Mouse (Mus musculus) intestine, embryonic 16.5 days (tissue): ENCODE results near the gene Kif3b. TPM values are rescaled to one million over a fixed set of nuclear protein-coding genes. Genes with fewer than 3 reads are reported as not detected.

Experiments
- ATAC-seq: fragments of 200-750 bp; cut with Nextera tagmentation; 2 replicates; pipeline ENCODE4 v1.8.0; 2017; ENCODE audit warnings: moderate TSS enrichment, moderate library complexity
- H3K27ac ChIP-seq: fragments of 300-500 bp; sonication (generic); 2 replicates; pipeline ENCODE4 v1.5.1; 2014; ENCODE audit warnings: mild to moderate bottlenecking, low read length
- H3K27me3 ChIP-seq: fragments of 300-500 bp; sonication (generic); replicated peaks from 2 replicates; pipeline ENCODE4 v1.6.1; 2014; ENCODE audit warnings: low read length, control low read depth, mixed read lengths; ENCODE audit not compliant: control insufficient read depth, insufficient read depth
- H3K36me3 ChIP-seq: fragments of 300-500 bp; sonication (generic); 2 replicates; pipeline ENCODE4 v1.6.1; 2014; ENCODE audit warnings: low read length, control low read depth; ENCODE audit not compliant: control insufficient read depth, insufficient read depth
- H3K4me1 ChIP-seq: fragments of 300-500 bp; sonication (generic); 2 replicates; pipeline ENCODE4 v1.6.1; 2014; ENCODE audit warnings: low read length, control low read depth, mixed read lengths; ENCODE audit not compliant: control insufficient read depth, insufficient read depth
- H3K4me2 ChIP-seq: fragments of 300-500 bp; sonication (generic); 2 replicates; pipeline ENCODE4 v1.6.1; 2014; ENCODE audit warnings: low read depth, low read length, control low read depth
- H3K4me3 ChIP-seq: fragments of 300-500 bp; sonication (generic); 2 replicates; pipeline ENCODE4 v1.5.1; 2014; ENCODE audit warnings: mild to moderate bottlenecking, low read length
- H3K9ac ChIP-seq: fragments of 300-500 bp; sonication (generic); 2 replicates; pipeline ENCODE4 v1.6.1; 2014; ENCODE audit warnings: low read depth, low read length
- H3K9me3 ChIP-seq: fragments of 300-500 bp; sonication (generic); 2 replicates; pipeline ENCODE4 v1.6.1; 2016; ENCODE audit warnings: low read length, control low read depth; ENCODE audit not compliant: control insufficient read depth
- WGBS: fragments of 180-500 bp; shearing (Covaris S2); extraction: QIAGEN DNeasy Blood & Tissue Kit; methylation state at CpG from one replicate; pipeline ENCODE4 v1.1.7; 2014; 5-methylcytosine and 5-hydroxymethylcytosine counted together
- polyA plus RNA-seq: library from polyadenylated mRNA; unstranded; fragments of >200 nt; fragmentation: Nextera tagmentation; extraction: Ambion mirVana; gene quantifications from 2 replicates; pipeline ENCODE4 v1.2.1, GENCODE M21; 2015

Gene Kif3b
- polyA plus RNA-seq, 1 experiment from 2014 or later: 8.2 TPM

DNA sequence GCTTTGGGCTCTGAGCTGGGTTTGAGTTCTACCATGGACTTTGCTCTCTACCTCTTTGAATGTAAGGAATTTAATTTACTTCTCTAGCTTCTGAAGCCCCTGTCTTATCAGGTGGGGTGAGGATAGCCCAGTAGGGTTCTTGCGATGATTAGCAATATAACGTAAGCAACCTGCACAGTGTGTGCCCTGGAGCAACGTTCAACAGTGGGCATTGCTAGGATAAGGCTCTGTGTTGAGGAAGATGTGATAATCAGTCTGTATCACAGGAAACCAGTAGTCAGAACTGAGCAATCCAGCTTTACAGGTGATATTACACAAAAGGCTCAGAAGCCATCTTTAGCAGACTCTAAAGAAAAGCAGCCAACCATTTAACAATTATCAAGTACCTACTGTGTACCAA lies 43.1 kb downstream of the Kif3b start:
- WGBS: 76% methylated on average over 3 of the region's 3 CpGs
- H3K27ac ChIP-seq: no peak overlapping the region

DNA sequence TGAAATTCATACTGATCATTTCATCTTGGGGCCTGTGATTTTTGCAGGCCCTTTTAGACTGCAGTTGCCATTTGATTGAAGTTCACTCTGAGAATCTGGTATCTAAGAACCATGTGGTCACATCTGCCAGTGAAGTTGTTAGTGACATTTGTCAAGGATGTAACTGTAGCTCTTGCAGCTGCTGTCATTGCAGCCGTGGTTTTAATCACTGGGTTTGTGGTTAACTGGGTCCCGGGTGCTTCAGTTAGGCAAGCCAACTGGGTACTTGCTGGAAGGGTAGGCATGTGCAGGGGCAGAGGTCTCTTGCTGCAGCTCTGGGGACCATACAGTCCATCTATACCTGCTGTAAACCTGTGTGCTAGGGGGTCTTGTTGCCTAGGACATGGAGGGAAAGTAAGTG lies 44.9 kb downstream of the Kif3b start:
- H3K4me2 ChIP-seq: no peak overlapping the region
- no peak overlapping the region for H3K9ac ChIP-seq
- H3K27me3 ChIP-seq: no peaks in the 10 kb centered on the region
- H3K27ac ChIP-seq: no peak overlapping the region
- H3K4me1 ChIP-seq: no peaks in the 10 kb centered on the region
- H3K4me3 ChIP-seq: no peak overlapping the region
- no peak for ATAC-seq
- no peaks in the 10 kb centered on the region for H3K36me3 ChIP-seq
- H3K9me3 ChIP-seq: no peaks in the 10 kb centered on the region
- WGBS: 49% methylated on average over 2 of the region's 2 CpGs

More for the DNA sequence above, 43.1 kb downstream of the Kif3b start:
- no peaks in the 10 kb centered on the region for H3K4me1 ChIP-seq
- no peak overlapping the region for H3K4me2 ChIP-seq
- no peaks in the 10 kb centered on the region for H3K27me3 ChIP-seq
- peaks cover 3% of the 10 kb centered on the region; the same call in 1 of the 2 replicates for H3K36me3 ChIP-seq
- ATAC-seq: no peak; the same call in 1 of the 2 replicates
- H3K4me3 ChIP-seq: no peak overlapping the region
- no peaks in the 10 kb centered on the region for H3K9me3 ChIP-seq
- no peak overlapping the region for H3K9ac ChIP-seq

DNA sequence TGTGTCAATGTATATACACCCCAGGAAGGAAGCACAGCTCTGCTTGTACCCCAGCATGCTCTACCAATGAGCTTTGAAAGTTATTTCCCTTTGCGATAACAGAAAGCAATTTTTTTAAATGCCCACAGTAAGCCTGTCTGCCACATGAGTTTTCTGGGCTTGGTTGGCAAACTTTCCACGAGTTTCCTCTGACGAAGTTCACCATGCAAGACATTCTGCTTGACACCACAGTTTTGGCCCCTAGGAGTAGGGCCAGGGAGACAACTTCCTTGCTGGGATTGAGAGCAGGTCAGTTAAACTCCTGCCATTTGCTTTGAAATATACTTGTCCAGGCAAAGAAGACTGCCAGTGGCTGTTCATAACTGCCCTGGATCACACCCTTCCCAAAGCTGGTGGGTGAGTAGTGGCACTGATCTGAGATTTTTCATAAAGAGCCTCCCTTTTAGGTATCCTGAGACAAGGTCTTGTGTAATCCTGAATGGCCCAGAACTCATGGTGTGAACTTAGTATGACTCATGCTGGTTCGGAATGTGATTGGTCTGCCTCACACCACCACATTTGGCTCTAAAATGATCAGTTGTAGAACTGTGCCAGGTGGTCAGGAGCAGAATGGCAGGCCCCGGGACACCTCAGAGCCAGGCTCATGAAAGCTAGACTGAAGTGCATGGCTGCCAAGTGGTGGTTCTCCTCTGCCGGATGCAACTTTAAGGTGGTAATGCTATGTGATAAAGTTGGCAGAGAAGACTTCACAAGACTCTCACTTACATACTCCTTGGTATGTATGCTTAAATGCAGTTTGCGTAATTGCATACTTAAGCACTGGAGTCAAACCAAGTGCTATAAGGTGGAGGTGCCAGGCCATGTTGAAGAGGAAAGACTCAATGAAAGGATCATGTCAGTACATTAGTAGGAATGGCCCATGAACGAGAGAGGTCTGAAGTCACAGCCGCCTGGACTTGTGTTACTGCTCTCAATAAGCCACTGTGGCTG lies 47.4 kb downstream of the Kif3b start:
- Histone ChIP-seq H3K36me3 (no peaks in the 10 kb centered on the region), H3K4me3 (no peak overlapping the region), H3K4me1 (peaks cover 8% of the 10 kb centered on the region; the same call in 1 of the 2 replicates), H3K4me2 (no peak overlapping the region), H3K9me3 (no peaks in the 10 kb centered on the region), H3K27me3 (no peaks in the 10 kb centered on the region), H3K27ac (no peak overlapping the region), H3K9ac (no peak overlapping the region)
- no peak for ATAC-seq
- 88% methylated on average over 9 of the region's 9 CpGs for WGBS

- Histone ChIP-seq H3K4me3 (no peak overlapping the region), H3K27me3 (no peaks in the 10 kb centered on the region), H3K4me1 (peaks cover 15% of the 10 kb centered on the region; the same call in 1 of the 2 replicates), H3K36me3 (no peaks in the 10 kb centered on the region), H3K27ac (0 out of 2 replicates have a peak overlapping the region, but pooled peaks have one; percentile 8), H3K9ac (no peak overlapping the region), H3K4me2 (no peak overlapping the region), H3K9me3 (no peaks in the 10 kb centered on the region)
- WGBS: 77% methylated on average over 6 of the region's 6 CpGs
- no peak for ATAC-seq
These were observed 51.0 kb downstream of the Kif3b start for GRCm38 (mm10) chr2:153342166-153342565.

DNA sequence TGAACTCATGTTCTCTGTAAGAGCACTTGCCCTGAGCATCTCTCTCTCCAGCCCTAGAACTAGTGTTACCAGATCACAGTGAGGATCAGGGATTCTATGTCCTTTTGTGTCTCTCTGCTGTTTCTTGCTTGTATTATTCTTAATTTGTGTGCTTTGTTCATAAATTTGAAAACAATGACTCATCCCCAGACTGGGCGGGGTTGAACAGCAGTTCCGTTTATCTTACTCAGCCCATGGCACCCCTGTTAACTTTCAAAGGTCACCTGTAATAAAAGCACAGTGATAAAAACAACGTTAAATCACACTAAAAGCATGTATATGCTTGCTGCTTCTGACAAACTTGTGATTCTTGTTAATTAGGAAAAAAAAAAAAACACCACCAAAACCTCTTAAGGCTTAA lies 51.4 kb downstream of the Kif3b start:
- Histone ChIP-seq H3K4me2 (no peak overlapping the region), H3K27ac (peak overlapping the region; percentile 45; the same call in 1 of the 2 replicates), H3K9ac (no peak overlapping the region), H3K4me3 (no peak overlapping the region), H3K9me3 (no peaks in the 10 kb centered on the region), H3K27me3 (no peaks in the 10 kb centered on the region), H3K36me3 (no peaks in the 10 kb centered on the region), H3K4me1 (peaks cover 15% of the 10 kb centered on the region; the same call in 1 of the 2 replicates)
- 44% methylated on average over 3 of the region's 3 CpGs for WGBS
- ATAC-seq: no peak

GRCm38 (mm10) chr2:153343191-153343590 lies 52.0 kb downstream of the Kif3b start:
- peak overlapping the region; percentile 45 for H3K27ac ChIP-seq
- H3K27me3 ChIP-seq: no peaks in the 10 kb centered on the region
- ATAC-seq: no peak
- peaks cover 18% of the 10 kb centered on the region for H3K4me1 ChIP-seq
- no peak overlapping the region for H3K9ac ChIP-seq
- no peak overlapping the region for H3K4me3 ChIP-seq
- H3K9me3 ChIP-seq: no peaks in the 10 kb centered on the region
- H3K4me2 ChIP-seq: no peak overlapping the region
- H3K36me3 ChIP-seq: no peaks in the 10 kb centered on the region

DNA sequence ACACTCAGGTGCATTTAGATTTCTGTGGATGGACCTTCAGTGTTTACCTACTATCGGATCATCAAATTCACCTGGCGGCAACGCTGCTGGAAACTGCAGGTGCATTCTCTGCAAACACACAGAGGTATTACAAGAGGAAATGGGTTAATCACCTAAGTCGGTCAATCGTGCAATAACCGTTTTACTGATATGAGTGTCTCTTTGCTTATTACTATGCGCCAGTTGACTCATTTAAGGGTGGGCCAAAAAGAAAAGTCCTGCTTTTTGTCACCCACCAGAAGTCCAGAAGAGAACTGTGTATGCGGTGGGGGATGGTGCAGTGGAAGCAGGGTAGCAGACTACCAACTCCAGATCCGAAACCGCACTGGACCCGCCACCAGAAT lies 53.8 kb downstream of the Kif3b start:
- 2% methylated on average over 11 of the region's 11 CpGs for WGBS
- Histone ChIP-seq H3K9ac (peak overlapping the region; percentile 72), H3K27me3 (no peaks in the 10 kb centered on the region), H3K4me1 (peaks cover 28% of the 10 kb centered on the region), H3K4me3 (peak overlapping the region; percentile 92), H3K27ac (peak overlapping the region; percentile 77), H3K4me2 (peak overlapping the region; percentile 69), H3K36me3 (no peaks in the 10 kb centered on the region), H3K9me3 (no peaks in the 10 kb centered on the region)
- no peak; the same call in 1 of the 2 replicates for ATAC-seq

GRCm38 (mm10) chr2:153345454-153346220 lies 54.4 kb downstream of the Kif3b start, which contains the start of gene Asxl1:
TSS of gene Asxl1 (plus strand) at chr2:153345829.
- H3K9ac ChIP-seq: peak within 1 kb of the TSS; percentile 93
- no peaks in the 10 kb centered on the region for H3K36me3 ChIP-seq
- peak within 1 kb of the TSS; percentile 92 for H3K4me3 ChIP-seq
- peak within 1 kb of the TSS; percentile 99 for H3K27ac ChIP-seq
- WGBS: under 1% methylated on average over 64 of the region's 79 CpGs
- H3K27me3 ChIP-seq: no peaks in the 10 kb centered on the region
- H3K4me1 ChIP-seq: peaks cover 34% of the 10 kb centered on the region
- peak; percentile 96 for ATAC-seq
- peak within 1 kb of the TSS; percentile 69 for H3K4me2 ChIP-seq
- no peaks in the 10 kb centered on the region for H3K9me3 ChIP-seq
